Mouse (Mus musculus) kidney, adult 8-10 months (tissue): ENCODE measurements around the gene Inafm2.
A peak's percentile ranks its signal among the peaks of the same experiment; 100 is the strongest.

Experiments
- DNase-seq, 2 experiments: peaks; one replicate each; pipeline ENCODE4 v3.0.0; 2022

Gene Inafm2

DNA sequence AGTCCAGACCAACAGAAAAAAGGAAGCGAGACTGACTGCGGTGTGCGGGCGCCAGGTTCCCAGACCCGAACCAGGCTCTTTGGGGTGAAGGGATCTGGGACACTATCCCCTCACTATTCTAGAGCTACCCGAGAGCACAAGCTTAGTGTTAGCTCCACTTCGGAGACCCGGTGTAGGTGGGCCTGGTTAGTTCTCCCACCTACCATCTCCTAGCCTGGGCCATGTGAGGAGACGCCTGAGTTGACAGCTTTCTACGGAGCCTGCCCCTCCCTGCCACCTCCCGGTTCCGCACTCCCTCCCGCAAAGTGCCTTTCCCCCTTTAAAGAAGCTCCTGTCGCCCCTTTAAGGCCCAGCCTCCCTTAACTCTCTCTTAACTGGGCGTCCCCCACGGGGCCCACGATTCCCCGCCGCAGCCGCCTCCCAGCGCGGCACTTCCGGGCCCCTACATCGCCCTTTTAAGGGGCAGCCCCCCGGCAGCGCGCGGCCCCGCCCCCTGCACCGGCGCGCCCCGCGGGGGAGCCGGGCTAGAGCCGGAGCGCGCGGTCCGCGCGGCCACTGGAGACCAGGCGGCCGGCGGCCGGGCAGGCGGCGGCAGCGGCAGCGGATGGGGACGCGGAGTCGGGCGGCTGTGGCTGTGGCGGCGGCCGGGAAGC lies at the start of gene Inafm2:
TSS of gene Inafm2 (plus strand) at position 527 of the 653 bp plus-strand sequence.
- peak; percentile 90 to 92 for DNase-seq

DNA sequence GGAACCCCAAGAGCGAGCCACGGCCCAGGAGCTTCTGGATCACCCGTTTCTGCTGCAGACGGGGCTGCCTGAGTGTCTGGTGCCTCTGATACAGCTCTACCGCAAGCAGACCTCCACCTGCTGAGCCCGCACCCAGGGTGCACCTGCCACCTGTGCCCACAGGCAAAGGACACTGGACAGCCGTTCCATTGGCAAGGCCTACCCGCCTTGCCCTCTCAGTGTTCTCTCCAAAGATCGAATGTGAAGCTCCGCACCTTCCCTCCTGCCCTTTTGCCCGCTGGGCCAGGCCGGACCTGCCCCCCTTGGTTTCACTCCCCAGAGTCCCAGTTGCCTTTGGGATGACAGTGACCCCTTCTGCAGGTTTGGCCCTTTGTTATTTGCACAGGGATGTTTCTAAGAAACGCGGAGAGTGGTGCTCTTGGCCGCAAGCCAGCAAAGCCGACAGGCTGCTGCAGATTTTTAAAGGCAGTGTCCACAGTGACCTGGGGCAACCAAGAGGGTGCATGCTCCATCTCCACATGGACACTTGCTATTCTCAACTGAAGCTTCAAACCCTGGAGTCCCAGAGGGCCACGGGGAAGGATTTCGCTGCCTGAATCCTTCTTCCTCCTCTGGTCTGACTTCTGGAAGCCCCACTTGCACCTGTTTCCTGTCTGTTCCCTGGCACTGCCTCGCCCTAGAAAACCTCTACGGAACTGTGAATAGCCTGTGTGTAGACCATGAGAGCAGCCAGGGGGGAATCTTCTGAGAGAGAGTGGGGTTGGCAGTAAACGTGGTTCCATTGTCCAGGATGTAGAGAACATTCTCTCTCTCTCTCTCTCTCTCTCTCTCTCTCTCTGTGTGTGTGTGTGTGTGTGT lies 48.9 kb upstream of the Inafm2 start:
- DNase-seq, result peak in 1 of 2 experiments; percentile 34

DNA sequence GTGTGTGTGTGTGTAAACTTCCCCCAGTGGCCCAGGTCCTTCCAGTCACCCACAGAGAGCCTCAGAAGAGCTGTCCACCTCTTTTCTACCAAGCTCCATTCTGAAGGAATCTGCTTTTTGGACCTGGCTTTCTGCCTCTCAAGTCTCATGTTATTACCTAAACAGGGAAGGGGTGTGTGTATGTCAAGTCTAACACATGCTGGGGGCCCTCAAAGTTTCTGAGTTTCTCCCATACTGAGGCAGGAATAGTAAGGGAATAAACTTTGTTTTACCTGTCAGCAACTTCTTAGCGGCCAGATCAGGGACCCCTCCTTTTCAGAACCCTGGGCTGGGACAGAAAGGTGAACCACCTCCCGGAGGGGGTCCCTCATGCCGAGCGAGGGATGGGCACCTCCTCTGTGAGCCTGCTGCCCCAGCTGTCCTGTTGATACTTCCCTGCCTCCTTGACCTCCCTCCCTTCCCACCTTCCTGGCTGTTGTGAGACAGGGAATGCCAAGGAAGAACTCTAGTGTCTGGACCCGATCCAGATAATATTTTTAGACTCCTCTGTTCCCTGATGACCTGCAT lies 48.2 kb upstream of the Inafm2 start:
- DNase-seq, result no peak

DNA sequence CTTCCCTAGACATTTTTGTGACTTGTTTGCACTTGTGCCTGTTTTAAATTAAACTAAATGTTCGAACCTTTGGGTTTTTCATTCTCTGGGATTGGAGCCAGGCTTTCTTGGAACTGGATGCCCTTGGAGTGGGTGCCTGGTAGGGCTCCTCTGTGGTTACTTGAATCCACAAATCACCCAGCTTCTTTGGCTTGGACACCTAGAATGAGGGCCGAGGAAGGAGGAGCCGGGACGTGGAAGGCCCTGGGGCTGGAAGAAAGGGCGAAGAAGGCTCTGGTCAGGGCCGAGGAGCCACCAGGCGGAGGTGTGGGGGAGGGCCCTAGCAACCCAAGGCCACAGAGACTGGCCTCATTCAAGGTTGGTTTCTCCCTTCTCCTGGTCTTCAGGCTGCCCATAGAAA lies 47.6 kb upstream of the Inafm2 start:
- DNase-seq, result peak; percentile 59 to 65

DNA sequence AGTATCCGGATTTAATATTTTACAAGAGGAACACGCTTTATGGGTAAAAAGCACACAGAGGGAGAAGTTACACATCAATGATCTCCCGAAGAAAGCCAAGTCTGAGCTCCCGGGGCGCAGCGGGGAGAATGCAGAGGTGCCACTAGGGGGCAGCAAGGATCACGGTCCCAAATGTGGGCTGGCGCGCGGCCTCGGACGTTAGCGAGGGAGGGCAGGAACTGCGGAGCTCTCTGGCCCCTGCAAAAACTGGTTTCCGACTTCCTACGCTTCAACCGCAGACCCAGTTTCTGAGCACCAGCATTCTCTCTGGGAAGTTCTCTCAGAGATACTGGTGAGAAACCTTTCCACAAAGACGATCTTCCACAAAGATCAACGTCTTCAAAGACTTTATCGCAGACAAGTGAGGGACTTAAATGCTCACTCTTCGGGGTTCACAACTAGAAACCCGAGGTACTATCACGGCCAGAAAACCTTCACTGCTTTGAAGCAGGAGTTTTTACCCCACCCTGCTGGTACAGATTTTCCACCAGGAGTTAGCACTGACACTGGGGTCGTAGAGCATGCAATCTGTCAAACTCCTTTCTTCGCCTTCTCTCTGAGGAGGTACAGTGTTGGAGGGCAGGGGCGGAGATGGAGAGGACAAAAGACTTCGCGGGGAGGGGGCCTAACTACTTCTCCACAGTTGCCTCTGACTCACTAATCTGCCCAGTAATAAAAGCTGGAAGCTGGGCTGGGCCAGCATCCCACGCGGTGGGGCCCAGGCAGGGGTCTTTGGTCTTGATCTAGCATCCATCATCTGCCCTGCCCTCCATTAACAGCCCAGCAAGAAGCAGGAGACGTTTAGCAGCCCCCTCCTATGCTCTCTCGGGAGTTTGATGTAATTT lies 45.1 kb upstream of the Inafm2 start:
- peak; percentile 75 to 87 for DNase-seq

DNA sequence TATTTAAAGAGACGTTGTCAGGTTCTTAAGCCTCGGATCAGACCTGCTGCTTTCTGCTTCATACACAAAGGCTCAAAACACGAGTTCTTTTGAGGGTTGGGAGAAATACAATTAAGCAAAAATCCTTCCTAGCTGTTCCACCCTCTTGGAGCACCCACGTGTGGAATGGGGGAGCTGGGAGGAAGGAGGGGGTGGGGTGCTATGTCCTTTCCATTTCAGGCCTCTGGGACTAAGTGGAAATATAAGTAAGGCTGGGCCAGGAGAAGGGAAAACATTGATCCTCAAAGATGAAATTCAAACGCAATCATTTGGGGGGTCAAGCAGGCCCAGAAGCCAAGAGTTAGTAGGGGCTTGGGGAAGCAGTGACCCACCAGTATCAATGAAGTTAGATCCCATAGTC lies 44.4 kb upstream of the Inafm2 start:
- DNase-seq, result no peak

DNA sequence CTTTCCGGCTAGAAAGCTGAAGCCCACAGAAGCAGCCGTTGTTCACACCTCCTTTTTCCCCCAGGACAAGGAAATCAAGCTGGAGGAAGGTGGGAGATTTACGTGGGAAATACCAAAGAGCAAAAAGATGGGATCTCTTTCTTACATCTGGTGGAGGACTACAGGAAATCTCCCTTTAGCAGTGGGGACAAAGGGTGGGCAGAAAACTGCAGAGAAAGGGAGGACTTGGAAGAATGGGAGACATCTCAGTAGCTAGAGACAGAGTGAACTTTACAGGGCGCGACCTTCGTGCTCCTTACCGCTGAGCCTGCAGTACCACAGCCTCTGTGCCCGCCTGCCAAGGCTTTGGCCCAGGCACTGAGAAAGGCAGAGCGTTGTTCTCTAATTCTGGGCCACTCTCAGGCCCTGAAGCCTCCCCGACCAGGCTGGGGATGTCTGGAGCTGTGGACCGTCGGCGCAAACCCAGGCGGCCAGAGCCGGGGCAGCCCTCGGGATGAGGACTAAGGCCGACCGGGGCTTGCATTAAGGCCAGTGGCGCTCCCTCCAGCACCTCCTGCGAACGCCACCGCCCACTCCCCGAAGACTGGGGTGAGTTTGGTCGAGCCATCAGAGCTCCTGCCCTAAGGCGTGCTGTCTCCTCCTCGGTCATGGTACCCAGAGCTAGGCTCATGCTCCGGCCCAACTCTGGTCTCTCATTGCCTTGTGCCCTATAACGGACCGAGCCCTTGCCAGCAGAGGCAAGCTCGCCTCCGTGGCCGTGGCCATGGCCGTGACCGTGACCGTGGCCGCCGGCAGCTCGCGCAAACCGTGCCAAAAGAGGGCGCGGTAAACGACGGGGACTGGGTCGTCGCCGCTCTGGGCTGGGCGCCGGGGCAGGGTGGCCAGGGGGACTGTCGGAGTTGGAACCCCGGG lies 43.3 kb upstream of the Inafm2 start:
- DNase-seq, result no peak

DNA sequence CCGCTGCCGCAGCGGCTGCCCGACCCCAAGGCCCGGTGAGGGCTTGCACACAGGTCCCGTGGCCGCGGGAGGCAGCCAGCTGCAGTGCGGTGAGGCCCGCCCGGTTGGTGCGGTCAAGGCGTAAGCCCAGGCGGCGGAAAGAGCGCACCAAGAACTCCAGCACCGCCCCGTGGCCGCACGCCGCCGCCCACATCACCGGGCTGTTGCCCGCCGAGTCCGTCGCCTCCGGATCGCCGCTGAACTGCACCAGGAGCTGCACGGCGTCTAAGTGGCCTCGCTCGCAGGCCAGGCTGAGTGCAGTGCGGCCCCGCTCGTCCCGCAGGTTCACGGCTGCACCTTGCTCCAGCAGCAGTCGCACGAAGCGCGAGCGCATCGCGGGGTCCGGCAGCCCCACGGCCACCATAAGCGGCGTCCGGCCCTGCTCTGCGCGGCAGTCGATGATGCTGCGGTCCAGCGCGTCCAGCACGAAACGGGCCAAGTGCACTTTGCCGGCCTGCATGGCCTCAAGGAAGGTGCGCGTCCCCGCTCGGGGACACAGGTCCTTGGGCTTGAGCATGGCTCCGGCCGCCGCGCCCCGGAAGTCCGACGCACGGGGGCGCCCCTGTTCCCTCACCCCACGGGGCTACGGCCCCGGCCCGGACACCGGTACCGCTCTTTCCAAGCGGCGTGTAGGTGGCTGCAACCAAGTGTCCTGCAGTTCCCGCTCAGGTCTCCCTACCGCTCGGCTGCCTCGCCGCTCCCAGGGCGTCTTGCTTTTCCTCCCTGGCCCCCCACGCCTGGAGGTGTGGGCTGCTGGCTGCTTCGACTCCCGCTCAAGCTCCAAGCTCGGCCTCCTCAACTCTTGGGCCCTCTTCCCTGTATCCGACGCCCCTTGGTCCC lies 42.4 kb upstream of the Inafm2 start:
- peak in 1 of 2 experiments; percentile 48 for DNase-seq

DNA sequence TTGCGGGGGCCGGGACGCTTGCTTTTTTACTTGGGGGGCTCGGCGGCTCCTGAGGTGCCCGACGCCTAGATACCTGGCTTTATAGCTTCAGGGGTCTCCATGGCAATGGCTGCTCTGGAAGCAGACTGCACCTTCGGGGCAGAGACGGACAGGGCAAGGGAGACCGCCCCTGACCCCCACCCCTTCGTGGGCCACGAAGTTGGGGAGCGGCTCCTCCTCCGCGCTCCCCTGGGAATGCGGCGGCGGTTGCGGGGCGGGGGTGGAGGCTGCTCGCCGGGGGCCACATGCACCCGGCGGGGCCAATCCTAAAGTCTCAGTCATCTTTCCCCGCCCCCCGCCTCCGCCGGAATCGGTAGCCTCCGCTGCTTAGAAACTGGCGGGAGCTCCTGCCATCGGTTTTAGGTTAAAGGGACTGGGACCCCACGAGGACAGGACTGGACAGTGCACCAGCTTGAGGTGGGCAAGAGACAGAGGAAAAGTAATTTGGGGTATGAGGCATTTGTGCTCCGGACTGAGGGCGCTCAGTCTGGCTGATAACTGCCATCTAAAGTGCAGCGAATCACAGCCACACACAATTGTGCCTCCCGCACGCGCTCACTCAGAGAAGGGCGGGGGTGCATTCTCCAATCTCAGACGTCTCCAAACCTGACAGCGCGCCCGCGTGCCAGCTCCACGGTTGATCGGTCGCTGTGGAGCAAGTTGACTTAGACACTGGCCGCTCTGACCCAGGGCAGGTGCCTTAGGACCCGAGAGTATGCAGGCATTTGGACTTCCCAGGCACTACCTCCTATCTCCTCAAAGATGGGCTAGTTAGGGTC lies 41.4 kb upstream of the Inafm2 start, which contains the start of gene Ankrd63:
TSS of gene Ankrd63 (minus strand) at position 51 of the 818 bp plus-strand sequence.
- DNase-seq, result peak in 1 of 2 experiments; percentile 32

DNA sequence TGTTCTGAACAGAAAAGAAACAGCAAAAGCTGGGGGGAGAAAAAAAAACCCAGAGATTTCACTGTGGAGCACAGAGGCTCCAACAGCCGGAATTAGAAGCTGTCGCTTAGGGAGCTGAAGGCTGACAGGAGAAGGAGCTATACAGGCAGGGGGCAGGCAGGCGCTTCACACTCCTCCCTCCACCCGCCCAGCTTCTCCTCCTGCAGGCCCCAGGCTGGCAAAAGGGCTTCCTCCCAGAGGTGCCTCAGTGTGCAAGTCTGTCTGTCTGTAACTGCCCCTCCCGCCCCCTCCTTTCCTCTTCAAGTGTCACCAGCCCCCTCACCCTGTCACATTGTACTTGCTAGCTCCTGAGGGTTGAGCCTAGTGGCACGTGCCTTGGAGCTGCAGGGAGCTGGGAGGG lies 39.1 kb upstream of the Inafm2 start:
- no peak for DNase-seq

DNA sequence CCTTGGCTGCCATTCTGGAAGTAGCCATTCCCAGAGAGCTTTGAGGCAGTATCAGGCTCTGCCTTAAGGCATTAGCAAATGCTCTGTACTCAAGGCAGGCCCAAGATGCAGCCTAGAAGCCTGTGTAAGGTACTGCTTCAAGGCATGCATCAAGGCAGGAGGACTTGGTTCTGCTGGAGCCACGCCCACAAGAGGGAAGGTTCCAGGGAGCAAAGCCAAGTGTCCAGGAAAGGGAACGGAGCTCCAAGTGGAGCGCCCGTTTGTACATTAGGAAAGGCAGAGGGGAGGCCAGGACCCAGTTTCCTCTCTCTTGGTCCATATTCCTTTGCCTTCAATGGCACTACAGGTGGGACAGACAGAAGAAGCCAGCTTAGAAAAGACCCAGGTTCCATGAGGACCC lies 37.1 kb upstream of the Inafm2 start:
- no peak for DNase-seq

DNA sequence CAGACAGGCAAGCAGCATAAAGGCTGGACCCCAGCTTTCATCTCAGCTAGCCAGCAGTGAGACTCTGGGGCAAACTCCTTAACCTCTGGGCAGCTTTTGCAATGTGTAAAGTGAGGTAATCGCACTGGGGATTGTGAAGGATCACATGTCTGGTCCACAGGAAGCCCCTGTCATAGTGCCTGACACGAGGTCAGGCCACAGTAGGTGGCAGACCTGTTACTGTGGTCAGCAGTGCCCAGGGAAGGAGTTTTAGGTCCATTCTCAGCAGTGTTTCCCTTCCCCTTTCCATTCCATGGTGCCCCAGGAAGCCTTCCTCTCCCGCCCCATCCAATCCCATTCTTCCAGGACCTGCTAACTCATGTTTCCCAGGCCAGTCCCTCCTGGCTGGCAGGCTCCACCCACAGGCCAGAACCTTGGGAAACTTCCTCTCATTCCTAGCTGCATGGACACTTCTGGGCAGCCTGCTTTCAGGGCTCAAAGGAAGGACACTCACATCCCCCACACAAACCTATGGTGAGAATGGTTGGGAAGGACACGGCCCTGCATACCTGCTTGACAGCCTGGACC lies 35.8 kb upstream of the Inafm2 start:
- no peak for DNase-seq

DNA sequence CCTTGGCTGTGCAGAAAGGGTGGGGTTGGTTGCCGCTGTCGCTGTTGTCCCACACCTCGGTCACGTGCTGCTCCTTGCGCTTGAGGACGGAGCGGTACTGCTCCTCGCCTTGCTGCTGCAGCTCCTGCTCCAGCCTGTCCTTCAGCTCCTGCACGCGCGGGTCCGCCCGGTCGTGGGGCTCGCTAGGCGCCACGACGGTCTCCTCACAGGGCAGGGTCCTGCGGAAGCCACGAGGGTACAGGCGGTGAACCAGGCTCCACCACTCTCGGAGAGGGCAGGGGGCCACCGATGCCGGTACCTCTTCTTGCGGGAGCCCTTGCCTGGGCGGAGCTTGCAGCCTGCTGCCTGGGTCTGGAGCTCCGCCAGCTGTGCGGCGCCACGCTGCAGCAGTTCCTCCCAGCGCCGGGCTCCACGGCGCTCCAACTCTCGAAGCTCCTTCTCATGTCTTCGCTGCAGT lies 34.5 kb upstream of the Inafm2 start:
- no peak for DNase-seq

DNA sequence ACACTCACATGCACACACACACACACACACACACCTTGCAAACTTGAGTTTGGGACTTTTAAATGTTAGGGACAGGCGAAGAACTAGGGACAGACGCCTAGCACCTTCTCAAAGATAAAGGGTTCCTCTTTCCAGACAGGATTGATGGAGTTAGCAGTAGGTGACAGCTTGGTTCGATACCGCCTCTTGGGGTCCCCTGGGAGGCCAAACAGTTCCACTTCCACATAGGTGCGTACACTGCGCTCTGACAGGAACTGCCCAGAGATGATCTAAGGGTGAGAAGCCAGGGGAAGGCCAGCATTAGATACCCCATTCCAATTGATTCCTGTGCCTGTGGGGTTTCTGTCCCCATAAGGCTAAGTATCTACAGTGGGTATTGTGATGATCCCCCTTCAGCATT lies 31.9 kb upstream of the Inafm2 start:
- no peak for DNase-seq

DNA sequence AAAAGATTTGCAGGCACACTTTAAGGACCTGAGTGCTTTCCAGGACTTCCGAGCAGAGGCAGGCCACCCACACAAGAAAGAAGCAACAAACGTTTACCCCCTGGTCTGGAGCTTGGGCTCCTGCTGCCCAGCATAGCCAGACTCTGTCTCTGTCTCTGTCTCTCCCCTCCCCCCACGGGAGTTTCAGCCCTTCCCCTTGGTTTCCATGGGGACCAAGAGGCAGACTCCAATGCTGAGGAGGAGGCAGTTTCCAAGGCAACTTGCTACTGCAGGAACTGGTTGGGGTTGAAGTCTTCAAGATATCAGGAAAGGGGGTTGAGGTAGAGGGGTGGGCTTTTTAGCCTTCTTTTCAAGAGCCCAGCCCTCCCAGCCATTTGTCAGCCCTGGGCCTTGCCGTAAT lies 31.3 kb upstream of the Inafm2 start:
- DNase-seq, result no peak

DNA sequence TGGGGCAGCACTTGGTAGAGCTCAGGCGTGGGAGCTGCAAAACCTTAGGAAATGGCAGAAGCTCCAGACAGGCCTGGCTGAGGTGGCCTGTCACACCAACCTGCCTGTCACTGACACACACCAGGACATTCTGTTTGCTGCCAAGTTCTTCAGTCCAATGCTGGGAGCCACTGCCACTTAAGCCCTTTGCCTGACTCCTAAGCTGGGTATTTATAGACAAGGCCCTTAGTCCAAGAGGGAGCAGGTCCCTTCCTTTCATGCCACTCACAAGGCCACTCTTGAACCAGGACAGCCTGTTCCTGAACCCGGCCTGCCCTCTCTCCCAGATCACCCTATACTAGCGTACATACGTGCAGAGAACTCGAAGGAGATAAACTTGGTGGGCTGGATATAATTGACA lies 28.9 kb upstream of the Inafm2 start:
- no peak for DNase-seq

DNA sequence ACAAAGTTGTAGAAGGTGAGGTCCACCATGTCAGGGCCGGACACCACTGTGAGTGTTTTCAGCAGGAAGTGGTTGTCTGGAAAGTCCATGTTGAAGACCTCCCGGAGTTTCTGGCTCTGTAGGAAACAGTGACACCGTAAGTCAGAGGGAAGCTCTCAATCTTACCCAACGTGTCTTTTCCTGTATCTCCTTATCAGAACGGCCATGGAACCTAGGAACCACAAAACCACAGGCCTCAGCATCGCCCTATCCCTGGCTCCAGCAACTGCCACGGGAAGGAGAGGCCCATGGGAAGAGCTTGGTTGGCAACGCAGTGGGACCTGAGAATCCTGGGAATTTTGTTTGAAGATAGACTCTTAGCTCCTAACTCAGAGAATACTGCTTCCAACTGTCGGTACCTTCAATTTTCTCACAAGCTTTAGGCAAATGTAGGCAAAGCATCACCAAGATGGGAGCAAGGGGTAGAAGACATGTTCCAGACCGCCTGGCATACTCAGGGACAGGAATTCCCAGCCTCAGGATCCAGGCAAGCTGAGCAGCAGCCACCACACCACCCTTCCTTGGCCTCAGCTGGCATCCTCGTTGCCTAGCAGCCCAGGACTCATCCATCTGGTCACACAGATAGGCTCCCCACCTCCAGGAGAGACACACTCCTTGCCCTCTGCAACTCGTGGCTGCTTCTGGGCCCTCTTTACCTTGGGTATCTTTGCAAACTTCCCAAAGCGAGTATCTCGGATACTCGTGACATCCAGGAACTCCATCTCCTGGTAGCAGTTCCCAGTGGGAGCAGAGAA lies 21.7 kb upstream of the Inafm2 start:
- no peak for DNase-seq

DNA sequence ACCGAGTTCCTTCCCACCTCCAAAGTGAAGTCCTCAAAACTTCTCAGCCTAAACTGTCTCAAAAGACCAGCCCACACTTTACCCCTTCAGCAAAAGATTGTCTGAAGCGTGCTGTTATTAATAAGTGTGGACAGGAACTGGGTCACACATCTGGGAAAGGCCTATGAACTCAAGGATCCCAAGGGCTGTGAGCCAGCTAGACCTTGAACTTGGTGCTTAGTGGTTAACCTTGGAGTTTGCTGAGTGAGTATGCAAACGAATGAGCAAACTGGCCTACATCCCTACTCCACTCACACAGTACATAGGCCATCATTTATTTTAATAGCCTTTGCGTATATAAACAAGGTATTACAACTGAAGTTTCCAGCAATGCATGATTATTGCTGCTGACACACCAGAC lies 20.0 kb upstream of the Inafm2 start:
- DNase-seq, result peak; percentile 37 to 61
